Mouse (Mus musculus) hindbrain, embryonic 10.5 days (tissue): Measurements from ENCODE around the gene Mrln. TPM values are rescaled to one million over a fixed set of nuclear protein-coding genes. Genes with fewer than 3 reads are reported as not detected.
"Not testable (repeated sequence)": the region's sequence is repeated elsewhere in the genome, so short reads cannot be mapped to it uniquely, and the experiment has no call there.

Source experiments
- DNase-seq: peaks from one replicate; pipeline ENCODE4 v3.0.0-alpha.2; 2017; ENCODE audit warnings: low spot score
- H3K27ac ChIP-seq: fragments of 300-500 bp; sonication (generic); 2 replicates; pipeline ENCODE4 v1.5.1; 2016; ENCODE audit warnings: mild to moderate bottlenecking, moderate library complexity
- H3K27me3 ChIP-seq: fragments of 300-500 bp; sonication (generic); 2 replicates; pipeline ENCODE4 v1.6.1; 2016; ENCODE audit warnings: mild to moderate bottlenecking; ENCODE audit not compliant: poor library complexity, insufficient read depth, severe bottlenecking
- H3K36me3 ChIP-seq: fragments of 300-500 bp; sonication (generic); 2 replicates; pipeline ENCODE4 v1.6.1; 2016; ENCODE audit warnings: mild to moderate bottlenecking, moderate library complexity
- H3K4me1 ChIP-seq: fragments of 300-500 bp; sonication (generic); replicated peaks from 2 replicates; pipeline ENCODE4 v1.6.1; 2016; ENCODE audit warnings: mild to moderate bottlenecking
- H3K4me3 ChIP-seq: fragments of 300-500 bp; sonication (generic); 2 replicates; pipeline ENCODE4 v1.5.1; 2016; ENCODE audit warnings: mild to moderate bottlenecking, moderate library complexity
- H3K9me3 ChIP-seq: fragments of 300-500 bp; sonication (generic); 2 replicates; pipeline ENCODE4 v1.6.1; 2016; ENCODE audit warnings: mild to moderate bottlenecking, moderate library complexity
- WGBS: fragments of 180-500 bp; shearing (Covaris S2); methylation state at CpG from one replicate; pipeline ENCODE4 v1.1.7; 2016; 5-methylcytosine and 5-hydroxymethylcytosine counted together
- polyA plus RNA-seq: library from polyadenylated mRNA; unstranded; fragments of >200 nt; fragmentation: Nextera tagmentation; extraction: Ambion mirVana; gene quantifications from 2 replicates; pipeline ENCODE4 v1.2.1, GENCODE M21; 2016

Mrln gene
- polyA plus RNA-seq, 1 experiment from 2014 or later = 1.2 TPM

DNA sequence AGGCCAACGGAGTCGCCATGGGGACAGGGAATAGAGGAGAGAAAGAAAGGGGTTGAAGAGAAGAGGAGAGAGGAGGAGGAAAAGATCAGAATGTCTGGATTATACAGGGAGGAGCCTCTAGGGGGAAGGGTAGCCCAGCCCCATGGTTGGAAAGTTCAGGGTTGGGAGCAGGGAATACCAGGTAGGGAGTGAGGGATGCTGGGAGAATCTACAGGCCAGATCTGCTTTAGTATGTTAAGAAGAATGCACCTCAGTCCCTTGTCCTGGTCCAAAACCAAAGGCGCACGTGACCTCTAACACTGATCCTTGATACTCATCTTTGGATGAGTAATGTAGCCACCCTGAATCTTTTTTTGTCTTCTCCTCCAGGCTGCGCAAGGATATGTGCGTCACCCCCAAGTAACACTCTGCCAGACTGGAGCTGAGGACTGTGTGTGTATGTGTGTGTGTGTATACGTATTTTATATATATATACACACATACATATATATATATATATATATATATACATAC lies 5.5 kb upstream of the Mrln start:
- Histone ChIP-seq H3K4me3 (no peak overlapping the region), H3K4me1 (0 out of 2 replicates have a peak, but pooled peaks cover 7% of the 10 kb centered on the region), H3K27ac (no peak overlapping the region), H3K27me3 (no peaks in the 10 kb centered on the region), H3K36me3 (no peaks in the 10 kb centered on the region), H3K9me3 (no peaks in the 10 kb centered on the region)
- 92% methylated on average over 7 of the region's 7 CpGs for WGBS
- no peak for DNase-seq

DNA sequence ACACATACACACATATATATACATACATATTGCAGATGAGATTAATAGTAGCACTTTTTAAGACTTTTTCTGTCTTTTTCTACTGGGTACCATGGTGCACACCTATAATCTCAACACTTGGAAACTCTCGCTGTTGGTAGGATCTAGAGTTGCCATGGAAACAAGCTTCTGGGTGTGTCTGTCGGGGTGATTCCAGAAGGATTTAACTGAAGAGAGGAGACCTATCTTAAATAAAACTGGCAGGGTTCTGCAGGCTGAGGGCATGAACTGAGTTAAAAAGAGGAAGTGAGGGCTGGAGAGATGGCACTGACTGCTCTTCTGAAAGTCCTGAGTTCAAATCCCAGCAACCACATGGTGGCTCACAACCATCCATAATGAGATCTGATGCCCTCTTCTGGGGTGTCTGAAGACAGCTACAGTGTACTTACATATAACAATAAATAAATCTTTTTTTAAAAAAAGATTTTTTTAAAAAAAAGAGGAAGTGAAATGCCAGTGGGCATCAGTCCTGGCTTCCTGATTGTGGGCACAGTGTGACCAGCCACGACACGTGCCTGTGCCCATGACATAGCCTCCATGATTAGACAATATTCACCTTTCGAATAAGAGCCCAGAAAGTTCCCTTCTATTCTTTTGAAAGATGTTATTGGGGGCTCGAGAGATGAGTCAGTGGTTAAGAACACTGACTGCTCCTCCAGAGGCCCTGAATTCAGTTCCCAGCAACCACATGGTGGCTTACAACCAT lies 4.8 kb upstream of the Mrln start:
- H3K27me3 ChIP-seq = no peaks in the 10 kb centered on the region
- 87% methylated on average over 6 of the region's 6 CpGs for WGBS
- H3K27ac ChIP-seq = no peak overlapping the region
- DNase-seq = no peak
- no peaks in the 10 kb centered on the region for H3K36me3 ChIP-seq
- H3K4me1 ChIP-seq = 0 out of 2 replicates have a peak, but pooled peaks cover 7% of the 10 kb centered on the region
- no peak overlapping the region for H3K4me3 ChIP-seq
- no peaks in the 10 kb centered on the region for H3K9me3 ChIP-seq

DNA sequence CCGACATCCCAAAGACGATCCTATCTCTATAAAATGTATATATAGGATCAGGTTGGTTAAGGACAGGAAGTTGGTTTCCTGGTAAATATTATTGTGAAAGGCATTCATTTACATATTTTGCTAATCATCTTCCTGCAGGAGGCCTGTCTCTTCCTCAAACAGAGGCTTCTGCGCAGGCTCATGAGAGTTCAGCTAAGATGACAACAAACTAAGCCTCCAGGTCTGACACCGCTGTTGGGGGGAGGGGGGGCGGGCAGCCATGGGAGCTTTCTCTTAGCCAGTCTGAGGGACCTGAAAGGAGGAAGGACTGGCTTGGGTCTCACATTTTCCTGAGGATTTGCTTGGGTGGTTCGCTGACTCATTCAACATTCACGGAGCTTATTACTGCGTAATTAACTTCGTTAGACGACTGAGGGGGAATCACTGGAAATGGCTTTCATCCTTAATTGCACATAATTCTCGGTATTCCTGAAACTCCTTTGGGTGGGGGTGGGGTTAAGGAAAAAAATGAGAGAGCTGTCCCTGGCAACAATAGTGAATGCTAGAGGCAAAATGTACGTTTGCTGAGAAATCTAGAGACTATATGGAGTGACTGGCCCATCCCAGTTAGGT lies 3.5 kb upstream of the Mrln start:
- Histone ChIP-seq H3K36me3 (no peaks in the 10 kb centered on the region), H3K4me3 (no peak overlapping the region), H3K9me3 (no peaks in the 10 kb centered on the region), H3K4me1 (peaks cover 10% of the 10 kb centered on the region), H3K27me3 (no peaks in the 10 kb centered on the region), H3K27ac (no peak overlapping the region)
- DNase-seq = no peak
- 78% methylated on average over 12 of the region's 12 CpGs for WGBS

DNA sequence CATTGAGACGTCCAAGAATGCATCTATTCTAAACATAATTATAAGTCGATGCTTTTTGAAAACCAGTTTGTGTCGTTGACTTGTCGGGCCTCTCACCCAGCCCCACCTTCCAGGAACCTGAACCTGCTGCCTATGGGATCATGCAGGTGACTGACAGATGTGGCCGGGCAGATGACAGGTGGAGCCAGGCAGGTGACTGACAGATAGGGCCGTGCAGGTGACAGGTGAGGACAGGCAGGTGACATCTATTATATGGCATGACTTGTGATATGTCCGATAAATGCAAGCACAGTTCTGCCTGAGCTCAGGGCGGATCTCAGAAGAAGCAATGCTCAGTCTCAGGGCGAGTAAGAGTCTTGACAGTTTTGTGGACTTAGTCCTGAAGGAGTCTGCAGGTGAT lies 6.8 kb downstream of the Mrln start:
- no peak for DNase-seq
- WGBS = 86% methylated on average over 9 of the region's 9 CpGs
- Histone ChIP-seq H3K27ac (no peak overlapping the region), H3K27me3 (no peaks in the 10 kb centered on the region), H3K4me1 (no peaks in the 10 kb centered on the region), H3K36me3 (no peaks in the 10 kb centered on the region), H3K4me3 (no peak overlapping the region), H3K9me3 (no peaks in the 10 kb centered on the region)

DNA sequence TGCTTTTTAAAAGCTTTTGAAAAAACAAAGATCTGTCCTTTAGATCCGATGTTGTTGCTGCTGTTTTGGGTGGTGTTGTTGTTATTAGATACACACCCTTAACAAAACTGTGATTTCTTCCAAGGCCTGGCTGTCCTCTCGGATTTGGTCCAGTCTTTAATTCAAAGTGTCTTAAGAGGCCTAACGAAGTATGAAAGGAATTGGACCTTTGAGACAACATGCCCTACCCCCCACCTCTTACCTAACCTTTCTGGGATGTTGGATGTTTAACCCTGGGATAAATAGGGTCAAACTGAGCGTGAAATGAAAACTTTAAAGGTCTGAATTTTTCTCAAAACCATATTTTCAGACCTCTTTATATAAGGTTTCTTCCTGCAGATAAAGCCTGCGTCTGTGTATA lies 16.5 kb downstream of the Mrln start:
- no peak overlapping the region for H3K27ac ChIP-seq
- no peak overlapping the region for H3K4me3 ChIP-seq
- H3K27me3 ChIP-seq = no peaks in the 10 kb centered on the region
- DNase-seq = no peak
- no peaks in the 10 kb centered on the region for H3K9me3 ChIP-seq
- WGBS = 65% methylated on average over 5 of the region's 5 CpGs
- 0 out of 2 replicates have a peak, but pooled peaks cover 5% of the 10 kb centered on the region for H3K4me1 ChIP-seq
- H3K36me3 ChIP-seq = no peaks in the 10 kb centered on the region

DNA sequence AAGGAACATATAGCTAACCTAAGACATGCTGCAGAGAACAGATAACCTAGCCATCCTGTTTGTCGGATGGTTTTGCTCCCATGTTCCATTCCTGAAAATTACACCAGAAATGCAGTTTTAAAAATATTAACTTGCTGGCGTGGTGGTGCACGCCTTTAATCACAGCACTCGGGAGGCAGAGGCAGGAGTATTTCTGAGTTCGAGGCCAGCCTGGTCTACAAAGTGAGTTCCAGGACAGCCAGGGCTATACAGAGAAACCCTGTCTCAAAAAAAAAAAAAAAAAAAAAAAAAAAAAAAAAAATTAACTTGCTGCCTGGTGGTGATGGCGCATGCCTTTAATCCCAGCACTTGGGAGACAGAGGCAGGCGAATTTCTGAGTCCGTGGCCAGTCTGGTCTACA lies 17.8 kb downstream of the Mrln start:
- not testable (repeated sequence) for H3K36me3 ChIP-seq, H3K27me3 ChIP-seq, H3K27ac ChIP-seq, DNase-seq, H3K4me3 ChIP-seq, H3K9me3 ChIP-seq, H3K4me1 ChIP-seq
- WGBS = 93% methylated on average over 8 of the region's 8 CpGs

DNA sequence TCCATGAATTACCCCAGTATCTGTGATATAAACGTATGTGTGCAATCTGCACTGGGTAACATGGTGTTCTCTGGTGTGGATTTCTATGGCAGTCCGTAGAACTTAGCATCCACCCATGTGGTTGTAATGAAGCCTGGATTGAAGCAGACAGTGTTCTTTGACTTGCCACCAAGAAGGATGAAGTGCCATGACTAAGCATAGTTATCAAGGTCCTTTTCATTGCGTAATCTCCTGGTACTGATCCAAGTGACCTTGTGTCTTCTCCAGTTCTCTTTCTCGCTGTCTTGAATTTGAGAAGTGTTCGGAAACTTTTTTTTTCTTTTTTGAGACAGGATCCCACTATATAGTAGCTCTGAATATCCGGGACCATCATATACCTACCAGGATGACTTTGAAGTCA lies 20.1 kb downstream of the Mrln start:
- 89% methylated on average over 6 of the region's 6 CpGs for WGBS

DNA sequence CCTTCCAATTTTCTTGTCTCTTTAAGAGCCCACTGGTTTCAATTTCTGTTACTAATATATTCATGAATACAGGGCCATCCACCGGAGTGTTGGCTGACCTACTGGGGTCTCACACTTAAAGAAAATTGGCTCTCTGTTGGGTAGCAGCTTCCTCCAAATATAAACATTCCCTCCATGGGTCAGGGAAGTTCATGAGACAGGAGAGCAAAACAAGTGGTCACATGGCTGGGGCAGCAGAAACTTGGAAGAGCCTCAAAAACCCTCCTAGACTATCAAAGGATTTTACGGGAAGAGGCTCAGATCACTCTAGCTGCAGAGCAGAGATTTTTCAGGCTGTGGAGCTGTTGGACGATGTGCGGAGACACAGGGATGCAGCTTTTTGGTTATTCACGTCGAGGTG lies 21.3 kb downstream of the Mrln start:
- Histone ChIP-seq H3K27me3 (no peaks in the 10 kb centered on the region), H3K36me3 (no peaks in the 10 kb centered on the region), H3K9me3 (no peaks in the 10 kb centered on the region), H3K4me3 (no peak overlapping the region), H3K27ac (no peak overlapping the region), H3K4me1 (0 out of 2 replicates have a peak, but pooled peaks cover 5% of the 10 kb centered on the region)
- DNase-seq = no peak
- WGBS = 74% methylated on average over 6 of the region's 6 CpGs

More for the DNA sequence above, 20.1 kb downstream of the Mrln start:
- Histone ChIP-seq H3K27ac (no peak overlapping the region), H3K27me3 (no peaks in the 10 kb centered on the region), H3K9me3 (no peaks in the 10 kb centered on the region), H3K4me3 (no peak overlapping the region), H3K36me3 (no peaks in the 10 kb centered on the region), H3K4me1 (0 out of 2 replicates have a peak, but pooled peaks cover 5% of the 10 kb centered on the region)
- DNase-seq = no peak

DNA sequence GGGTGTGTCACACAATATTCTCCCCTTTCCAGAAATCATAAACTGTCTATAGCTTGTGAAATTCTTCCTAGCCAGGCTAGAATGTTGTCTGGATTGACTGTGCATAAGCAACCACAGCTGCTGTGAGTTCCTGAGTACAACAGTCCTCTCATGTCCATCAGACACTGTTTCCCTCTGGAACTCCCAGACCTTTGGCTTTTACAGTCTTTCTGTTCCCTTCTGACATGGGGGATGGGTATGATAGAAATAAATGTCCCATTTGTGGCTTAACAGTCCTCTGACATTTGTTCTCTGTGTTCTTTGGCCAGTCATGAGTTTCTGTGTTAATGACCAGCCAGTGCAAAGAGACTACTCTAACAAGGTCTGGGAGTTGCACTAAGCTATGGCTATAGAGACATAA lies 22.1 kb downstream of the Mrln start:
- 0 out of 2 replicates have a peak, but pooled peaks cover 5% of the 10 kb centered on the region for H3K4me1 ChIP-seq
- H3K9me3 ChIP-seq = no peaks in the 10 kb centered on the region
- no peaks in the 10 kb centered on the region for H3K27me3 ChIP-seq
- no peak overlapping the region for H3K27ac ChIP-seq
- H3K36me3 ChIP-seq = no peaks in the 10 kb centered on the region
- no peak for DNase-seq
- H3K4me3 ChIP-seq = no peak overlapping the region

DNA sequence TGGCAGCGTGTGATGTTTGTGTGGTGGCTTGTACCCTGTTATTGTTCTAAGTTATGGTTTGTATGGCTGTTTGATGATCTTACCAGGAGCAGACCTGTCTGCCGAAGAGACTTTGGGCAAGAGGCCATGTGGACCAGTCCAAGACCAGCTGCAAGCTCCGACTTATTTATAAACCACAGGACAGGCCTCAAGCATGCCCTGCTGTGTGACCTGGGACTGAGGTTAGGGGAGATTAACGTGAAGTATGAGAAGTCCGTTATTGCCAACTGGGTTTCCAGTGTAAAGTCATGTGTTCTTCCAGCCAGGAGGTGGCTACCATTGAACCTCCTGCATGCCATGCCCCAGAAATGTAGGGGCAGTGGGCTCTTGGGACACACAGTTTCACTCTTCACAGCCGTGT lies 25.9 kb downstream of the Mrln start:
- WGBS = 85% methylated on average over 6 of the region's 6 CpGs
- Histone ChIP-seq H3K4me1 (no peaks in the 10 kb centered on the region), H3K36me3 (no peaks in the 10 kb centered on the region), H3K27me3 (no peaks in the 10 kb centered on the region), H3K4me3 (no peak overlapping the region), H3K9me3 (no peaks in the 10 kb centered on the region), H3K27ac (no peak overlapping the region)
- DNase-seq = no peak

DNA sequence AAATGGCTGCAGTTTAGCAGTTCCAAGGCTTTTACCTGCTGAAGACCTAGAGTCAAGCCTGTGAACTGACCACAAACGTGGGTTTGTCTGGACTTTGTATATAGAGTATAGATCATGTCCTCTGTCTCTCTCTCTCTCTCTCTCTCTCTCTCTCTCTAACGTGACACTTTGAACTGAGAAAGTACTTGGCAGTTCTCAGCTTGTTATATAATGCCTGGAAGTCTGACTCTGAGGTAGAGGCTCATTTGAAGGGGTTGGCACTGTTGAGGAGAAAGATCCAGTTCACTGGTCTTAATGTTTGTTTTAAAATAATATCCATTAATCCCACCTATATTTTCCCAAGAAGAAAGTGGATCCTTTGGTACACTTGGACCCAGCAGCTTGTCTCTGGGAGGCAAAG lies 33.5 kb downstream of the Mrln start:
- no peak for DNase-seq
- H3K4me1 ChIP-seq = peaks cover 4% of the 10 kb centered on the region; the same call in 1 of the 2 replicates
- no peak overlapping the region for H3K27ac ChIP-seq
- 82% methylated on average over 2 of the region's 2 CpGs for WGBS
- H3K4me3 ChIP-seq = no peak overlapping the region
- H3K36me3 ChIP-seq = no peaks in the 10 kb centered on the region
- no peaks in the 10 kb centered on the region for H3K9me3 ChIP-seq
- peaks cover 6% of the 10 kb centered on the region for H3K27me3 ChIP-seq

DNA sequence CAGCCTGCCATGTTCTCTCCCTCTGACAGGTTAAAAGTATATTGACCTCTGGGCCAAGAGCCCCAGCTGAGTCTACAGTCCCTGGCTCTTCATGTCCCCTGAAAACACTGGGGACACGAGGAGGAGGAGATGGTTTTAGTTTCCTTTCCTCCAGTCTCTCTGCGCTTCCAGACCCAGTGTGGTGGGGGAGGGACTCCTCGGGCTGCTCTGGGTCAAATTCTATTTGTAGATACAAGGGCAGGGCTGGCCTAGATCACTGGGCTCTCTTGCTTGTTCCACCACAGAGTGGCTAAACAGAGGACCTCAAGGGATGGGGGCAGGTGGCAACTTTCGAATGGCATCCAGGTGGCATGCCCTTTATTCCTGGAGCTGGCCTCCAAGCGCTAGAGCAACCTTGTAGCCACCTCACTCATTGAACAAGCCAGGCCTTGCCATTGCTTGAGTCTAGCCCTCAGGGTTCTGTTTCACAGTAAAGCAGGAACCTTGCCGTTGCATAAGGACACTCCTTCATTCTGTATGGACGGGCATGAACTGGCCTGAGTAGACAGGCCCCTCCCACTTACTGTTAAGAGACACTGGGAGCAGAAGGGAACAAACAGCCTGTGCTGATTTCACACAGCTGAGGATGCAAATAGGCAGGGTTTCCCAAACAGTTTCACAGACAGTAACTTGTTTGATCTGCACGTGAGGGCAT lies 38.4 kb downstream of the Mrln start:
- WGBS = 46% methylated on average over 8 of the region's 8 CpGs
- no peak for DNase-seq

More for the DNA sequence above, 38.4 kb downstream of the Mrln start:
- H3K27ac ChIP-seq = no peak overlapping the region
- H3K27me3 ChIP-seq = peaks cover 53% of the 10 kb centered on the region
- peaks cover 28% of the 10 kb centered on the region for H3K4me1 ChIP-seq
- no peaks in the 10 kb centered on the region for H3K9me3 ChIP-seq
- no peak overlapping the region for H3K4me3 ChIP-seq
- H3K36me3 ChIP-seq = no peaks in the 10 kb centered on the region
